Mouse (Mus musculus) lung, postnatal 0 days (tissue): ENCODE data around the gene 2310022B05Rik.

Source experiments
- CTCF ChIP-seq: IDR thresholded peaks from 2 replicates; pipeline ENCODE4 v1.5.1; 2016; ENCODE audit warnings: antibody characterized with exemption, mild to moderate bottlenecking
- EP300 ChIP-seq: IDR thresholded peaks from 2 replicates; pipeline ENCODE4 v1.6.1; 2016; ENCODE audit warnings: antibody characterized with exemption, mild to moderate bottlenecking, control low read depth

DNA sequence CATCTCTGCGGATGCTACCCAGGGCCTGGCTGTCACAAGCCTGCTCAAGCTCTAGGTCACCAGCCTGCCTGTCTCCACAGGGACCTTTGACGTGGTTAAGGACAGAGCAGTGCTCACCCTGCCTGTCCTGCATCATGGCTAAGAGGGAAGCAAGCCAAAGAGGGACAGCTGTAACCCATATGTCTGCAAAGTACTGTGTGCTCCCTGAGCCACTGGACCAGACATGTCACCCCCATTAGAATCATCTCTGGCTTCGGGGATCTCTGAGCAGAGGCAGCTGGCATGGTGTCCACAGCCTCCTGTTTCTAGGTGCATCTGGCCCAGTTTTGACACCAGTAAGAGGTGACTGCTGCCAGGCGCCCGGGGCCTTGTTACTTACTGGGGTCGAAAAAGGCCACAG lies 32.7 kb downstream of the 2310022B05Rik start:
- TF ChIP-seq CTCF (no peak), EP300 (no peak)
